Mouse (Mus musculus) midbrain, embryonic 16.5 days (tissue): Measurements from ENCODE around the gene Arl8a. TPM values are rescaled to one million over a fixed set of nuclear protein-coding genes. Genes with fewer than 3 reads are reported as not detected.

Source experiments
- ATAC-seq: fragments of 200-750 bp; cut with Nextera tagmentation; 2 replicates; pipeline ENCODE4 v1.8.0; 2017; ENCODE audit warnings: moderate TSS enrichment
- H3K27ac ChIP-seq: fragments of 300-500 bp; sonication (generic); 2 replicates; pipeline ENCODE4 v1.5.1; 2014; ENCODE audit warnings: mild to moderate bottlenecking, low read length, mixed read lengths
- H3K27me3 ChIP-seq: fragments of 300-500 bp; sonication (generic); 2 replicates; pipeline ENCODE4 v1.6.1; 2014; ENCODE audit warnings: low read depth, low read length, mixed read lengths; ENCODE audit not compliant: control insufficient read depth, insufficient read depth
- H3K36me3 ChIP-seq: fragments of 300-500 bp; sonication (generic); 2 replicates; pipeline ENCODE4 v1.6.1; 2014; ENCODE audit warnings: mild to moderate bottlenecking, low read length, moderate library complexity, mixed read lengths; ENCODE audit not compliant: control insufficient read depth, insufficient read depth
- H3K4me1 ChIP-seq: fragments of 300-500 bp; sonication (generic); 2 replicates; pipeline ENCODE4 v1.6.1; 2014; ENCODE audit warnings: mild to moderate bottlenecking, low read length, mixed read lengths; ENCODE audit not compliant: control insufficient read depth, insufficient read depth
- H3K4me2 ChIP-seq: fragments of 300-500 bp; sonication (generic); 2 replicates; pipeline ENCODE4 v1.6.1; 2014; ENCODE audit warnings: mild to moderate bottlenecking, low read length, mixed read lengths
- H3K4me3 ChIP-seq: fragments of 300-500 bp; sonication (generic); 2 replicates; pipeline ENCODE4 v1.5.1; 2014; ENCODE audit warnings: low read depth, mild to moderate bottlenecking, low read length, moderate library complexity, mixed read lengths
- H3K9ac ChIP-seq: fragments of 300-500 bp; sonication (generic); 2 replicates; pipeline ENCODE4 v1.6.1; 2014; ENCODE audit warnings: low read depth, low read length, mixed read lengths
- H3K9me3 ChIP-seq: fragments of 300-500 bp; sonication (generic); replicated peaks from 2 replicates; pipeline ENCODE4 v1.6.1; 2014; ENCODE audit warnings: mild to moderate bottlenecking, low read length, mixed read lengths; ENCODE audit not compliant: control insufficient read depth, poor library complexity, severe bottlenecking
- WGBS: fragments of 180-500 bp; shearing (Covaris S2); extraction: QIAGEN DNeasy Blood & Tissue Kit; methylation state at CpG from one replicate; pipeline ENCODE4 v1.1.7; 2014; 5-methylcytosine and 5-hydroxymethylcytosine counted together
- polyA plus RNA-seq: library from polyadenylated mRNA; unstranded; fragments of >200 nt; fragmentation: Nextera tagmentation; extraction: Ambion mirVana; gene quantifications from 2 replicates; pipeline ENCODE4 v1.2.1, GENCODE M21; 2015

The Arl8a gene
- polyA plus RNA-seq, 1 experiment from 2014 or later, result 409 TPM

GRCm38 (mm10) chr1:135131034-135131433 lies 15.6 kb upstream of the Arl8a start:
- Histone ChIP-seq H3K4me2 (no peak overlapping the region), H3K4me3 (no peak overlapping the region), H3K27ac (no peak overlapping the region), H3K9me3 (no peaks in the 10 kb centered on the region), H3K9ac (no peak overlapping the region), H3K27me3 (no peaks in the 10 kb centered on the region), H3K4me1 (no peaks in the 10 kb centered on the region; the same call in 1 of the 2 replicates), H3K36me3 (no peaks in the 10 kb centered on the region)
- whole genome bisulfite sequencing, result 47% methylated on average over 6 of the region's 6 CpGs
- no peak for ATAC-seq

DNA sequence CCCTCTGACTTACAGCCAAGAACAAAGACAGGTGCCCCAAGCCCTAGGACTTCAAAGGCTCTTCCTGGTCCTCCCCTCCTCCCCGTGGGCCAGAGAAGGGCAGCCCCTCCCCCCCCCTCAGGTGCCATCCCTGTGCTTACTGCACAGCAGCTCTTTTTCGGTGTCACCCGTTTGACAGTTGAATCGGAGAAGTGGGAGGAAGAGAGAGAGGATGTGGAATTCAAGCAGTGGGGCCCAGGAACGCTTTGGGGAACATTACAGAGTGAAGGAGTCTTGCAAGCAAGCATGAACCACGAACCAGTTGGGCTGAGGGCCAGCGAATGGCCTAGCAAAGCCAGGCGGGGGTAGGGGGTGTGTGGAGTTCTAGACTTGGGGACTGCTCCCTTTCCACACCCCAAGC lies 15.1 kb upstream of the Arl8a start:
- H3K27ac ChIP-seq, result no peak overlapping the region
- ATAC-seq, result no peak
- 67% methylated on average over 8 of the region's 8 CpGs for WGBS

GRCm38 (mm10) chr1:135132473-135132872 lies 14.2 kb upstream of the Arl8a start, which contains the start of gene Ptpn7:
Gene Ptpn7, plus strand, starts transcription at chr1:135132700.
- Histone ChIP-seq H3K4me2 (no peak within 1 kb of the TSS), H3K36me3 (no peaks in the 10 kb centered on the region), H3K4me1 (no peaks in the 10 kb centered on the region), H3K4me3 (no peak within 1 kb of the TSS), H3K27me3 (no peaks in the 10 kb centered on the region), H3K9me3 (no peaks in the 10 kb centered on the region), H3K27ac (no peak within 1 kb of the TSS), H3K9ac (no peak within 1 kb of the TSS)
- no peak for ATAC-seq
- WGBS, result 51% methylated on average over 10 of the region's 10 CpGs

More for the DNA sequence above, 15.1 kb upstream of the Arl8a start:
- Histone ChIP-seq H3K4me2 (no peak overlapping the region), H3K27me3 (no peaks in the 10 kb centered on the region), H3K36me3 (no peaks in the 10 kb centered on the region), H3K4me1 (no peaks in the 10 kb centered on the region), H3K4me3 (no peak overlapping the region), H3K9me3 (no peaks in the 10 kb centered on the region), H3K9ac (no peak overlapping the region)

DNA sequence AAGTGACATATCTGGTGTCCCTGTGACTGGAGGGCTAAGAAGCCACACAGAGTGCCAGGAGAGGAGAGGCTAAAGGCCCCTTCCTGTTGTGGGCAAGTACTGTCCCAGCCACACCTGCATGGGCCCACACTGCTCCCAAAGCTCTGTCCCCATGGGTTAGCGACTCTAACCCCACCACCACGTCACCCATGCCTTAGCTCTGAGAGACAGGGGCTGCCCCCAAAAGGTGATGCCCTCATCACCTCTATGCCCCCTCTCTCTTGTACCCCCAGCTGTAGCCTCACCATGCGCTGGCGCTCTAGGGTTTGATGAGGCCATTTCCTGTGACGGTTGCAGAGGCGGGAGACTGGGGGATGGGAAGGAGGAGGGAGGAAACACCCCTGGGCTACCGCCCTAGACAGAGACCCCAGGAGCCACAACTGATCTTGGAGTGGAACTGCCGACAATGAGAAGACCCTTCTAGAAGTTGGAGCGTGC lies 13.7 kb upstream of the Arl8a start:
- Histone ChIP-seq H3K27ac (no peak overlapping the region), H3K4me3 (no peak overlapping the region), H3K9me3 (no peaks in the 10 kb centered on the region), H3K36me3 (no peaks in the 10 kb centered on the region), H3K4me2 (no peak overlapping the region), H3K27me3 (no peaks in the 10 kb centered on the region), H3K9ac (no peak overlapping the region), H3K4me1 (no peaks in the 10 kb centered on the region)
- no peak for ATAC-seq
- WGBS, result 83% methylated on average over 9 of the region's 9 CpGs

DNA sequence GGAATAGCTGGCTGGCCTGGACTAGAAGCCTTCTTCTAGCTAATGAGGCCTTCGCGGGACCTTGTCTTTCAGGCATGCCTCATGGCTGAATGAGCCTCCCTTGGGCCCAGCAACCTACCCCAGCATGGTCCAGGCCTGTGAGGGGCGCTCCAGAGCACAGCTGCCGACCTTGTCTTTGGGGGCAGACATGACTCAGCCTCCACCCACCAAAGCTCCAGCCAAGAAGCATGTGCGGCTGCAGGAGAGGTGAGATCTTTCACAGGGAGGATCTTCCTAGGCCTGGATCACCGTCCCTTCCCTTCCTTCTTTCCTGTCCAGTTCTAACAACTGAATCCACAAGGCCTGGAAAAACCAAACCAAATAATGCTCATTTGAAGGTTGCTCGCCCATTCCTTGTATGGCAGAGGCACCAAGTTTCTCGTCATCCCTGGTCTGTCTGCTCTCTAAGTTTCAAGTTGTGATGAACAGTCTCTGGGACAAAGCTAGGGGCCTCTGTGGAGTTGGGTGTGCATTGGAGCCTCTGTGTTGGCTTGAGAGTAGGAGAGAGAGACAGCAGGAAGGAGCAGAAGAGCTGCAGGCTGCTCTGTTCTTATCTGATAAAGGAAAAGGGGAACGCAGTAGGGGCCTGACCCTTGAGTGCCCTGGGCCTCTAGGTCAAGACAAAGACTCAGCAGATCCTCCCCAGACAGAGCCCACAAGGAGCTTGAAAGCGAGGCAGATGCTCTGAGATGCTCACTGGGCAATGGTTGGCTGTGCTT lies 12.8 kb upstream of the Arl8a start:
- H3K4me1 ChIP-seq, result no peaks in the 10 kb centered on the region
- H3K9ac ChIP-seq, result no peak overlapping the region
- no peak overlapping the region for H3K27ac ChIP-seq
- H3K9me3 ChIP-seq, result no peaks in the 10 kb centered on the region
- H3K4me2 ChIP-seq, result no peak overlapping the region
- no peaks in the 10 kb centered on the region for H3K36me3 ChIP-seq
- H3K4me3 ChIP-seq, result no peak overlapping the region
- no peaks in the 10 kb centered on the region for H3K27me3 ChIP-seq
- 86% methylated on average over 10 of the region's 10 CpGs for WGBS
- ATAC-seq, result no peak

GRCm38 (mm10) chr1:135135111-135135787 lies 11.4 kb upstream of the Arl8a start:
- Histone ChIP-seq H3K27ac (no peak overlapping the region), H3K9me3 (no peaks in the 10 kb centered on the region), H3K27me3 (no peaks in the 10 kb centered on the region), H3K4me3 (no peak overlapping the region), H3K4me1 (no peaks in the 10 kb centered on the region), H3K4me2 (no peak overlapping the region), H3K36me3 (no peaks in the 10 kb centered on the region), H3K9ac (no peak overlapping the region)
- ATAC-seq, result no peak
- WGBS, result 95% methylated on average over 8 of the region's 8 CpGs

- peak; percentile 50 for ATAC-seq
- no peaks in the 10 kb centered on the region for H3K9me3 ChIP-seq
- no peak overlapping the region for H3K9ac ChIP-seq
- H3K4me1 ChIP-seq, result no peaks in the 10 kb centered on the region
- H3K36me3 ChIP-seq, result no peaks in the 10 kb centered on the region
- no peak overlapping the region for H3K4me3 ChIP-seq
- H3K27ac ChIP-seq, result no peak overlapping the region
- H3K27me3 ChIP-seq, result no peaks in the 10 kb centered on the region
- WGBS, result 0% methylated on average over 1 of the region's 1 CpGs
- H3K4me2 ChIP-seq, result no peak overlapping the region
Observed at GRCm38 (mm10) chr1:135136500-135136899, 10.1 kb upstream of the Arl8a start.

DNA sequence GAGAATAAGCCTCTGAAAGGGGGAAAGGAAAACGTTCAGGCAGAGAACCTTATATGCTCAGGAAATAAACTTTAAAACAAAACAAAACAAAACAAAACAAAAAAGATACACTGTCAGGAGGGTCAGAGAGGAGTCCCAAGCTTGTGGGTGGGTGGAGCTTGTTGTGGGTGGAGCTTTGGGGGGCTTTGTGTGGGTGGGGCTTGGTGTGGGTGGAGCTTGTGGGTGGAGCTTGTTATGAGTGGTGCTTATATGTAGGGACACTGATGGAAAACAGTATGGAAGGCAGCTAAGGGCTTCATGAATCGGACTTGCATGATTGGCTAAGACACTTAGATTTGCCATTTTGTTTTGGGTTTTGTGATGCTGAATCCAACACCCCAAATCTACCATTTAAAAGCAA lies 6.7 kb upstream of the Arl8a start:
- Histone ChIP-seq H3K4me1 (no peaks in the 10 kb centered on the region), H3K9me3 (no peaks in the 10 kb centered on the region), H3K36me3 (no peaks in the 10 kb centered on the region), H3K27me3 (no peaks in the 10 kb centered on the region), H3K4me3 (no peak overlapping the region), H3K27ac (no peak overlapping the region), H3K9ac (no peak overlapping the region), H3K4me2 (no peak overlapping the region)
- ATAC-seq, result no peak
- 74% methylated on average over 2 of the region's 2 CpGs for WGBS

DNA sequence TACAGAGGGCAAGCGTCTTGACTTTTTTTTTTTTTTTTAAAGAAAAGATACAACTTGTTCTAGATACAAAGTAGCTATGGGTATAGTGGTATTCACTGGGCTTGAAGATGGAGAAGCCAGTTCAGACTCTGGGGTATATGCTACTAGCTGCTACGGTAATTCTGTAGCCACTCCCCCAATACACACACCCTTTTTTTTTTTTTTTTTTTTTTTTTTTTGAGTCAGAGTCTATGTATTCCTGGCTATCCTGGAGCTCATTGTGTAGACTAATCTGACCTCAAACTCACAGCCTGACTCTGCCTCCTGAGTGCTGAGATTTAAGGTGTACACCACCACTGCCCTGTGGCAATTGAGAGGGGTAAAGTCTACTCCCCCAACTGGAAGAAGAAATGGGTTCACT lies 4.2 kb upstream of the Arl8a start:
- no peaks in the 10 kb centered on the region for H3K9me3 ChIP-seq
- peaks cover 5% of the 10 kb centered on the region for H3K4me1 ChIP-seq
- H3K27me3 ChIP-seq, result no peaks in the 10 kb centered on the region
- WGBS, result 74% methylated on average over 2 of the region's 2 CpGs
- H3K4me2 ChIP-seq, result no peak overlapping the region
- H3K27ac ChIP-seq, result no peak overlapping the region
- no peaks in the 10 kb centered on the region for H3K36me3 ChIP-seq
- no peak for ATAC-seq
- no peak overlapping the region for H3K9ac ChIP-seq
- no peak overlapping the region for H3K4me3 ChIP-seq
